Mouse (Mus musculus) CD4-positive naive resting alpha-beta T cell, adult 76 days (primary cell): ENCODE measurements around the gene Tcp11. TPM values are rescaled to one million over a fixed set of nuclear protein-coding genes. Genes with fewer than 3 reads are reported as not detected.

Source experiments
- total RNA-seq: library from RNA; stranded (reverse); gene quantifications from one replicate; pipeline ENCODE4 v1.2.4, GENCODE M21; 2023

Tcp11 gene
- 2.3 TPM for total RNA-seq

DNA sequence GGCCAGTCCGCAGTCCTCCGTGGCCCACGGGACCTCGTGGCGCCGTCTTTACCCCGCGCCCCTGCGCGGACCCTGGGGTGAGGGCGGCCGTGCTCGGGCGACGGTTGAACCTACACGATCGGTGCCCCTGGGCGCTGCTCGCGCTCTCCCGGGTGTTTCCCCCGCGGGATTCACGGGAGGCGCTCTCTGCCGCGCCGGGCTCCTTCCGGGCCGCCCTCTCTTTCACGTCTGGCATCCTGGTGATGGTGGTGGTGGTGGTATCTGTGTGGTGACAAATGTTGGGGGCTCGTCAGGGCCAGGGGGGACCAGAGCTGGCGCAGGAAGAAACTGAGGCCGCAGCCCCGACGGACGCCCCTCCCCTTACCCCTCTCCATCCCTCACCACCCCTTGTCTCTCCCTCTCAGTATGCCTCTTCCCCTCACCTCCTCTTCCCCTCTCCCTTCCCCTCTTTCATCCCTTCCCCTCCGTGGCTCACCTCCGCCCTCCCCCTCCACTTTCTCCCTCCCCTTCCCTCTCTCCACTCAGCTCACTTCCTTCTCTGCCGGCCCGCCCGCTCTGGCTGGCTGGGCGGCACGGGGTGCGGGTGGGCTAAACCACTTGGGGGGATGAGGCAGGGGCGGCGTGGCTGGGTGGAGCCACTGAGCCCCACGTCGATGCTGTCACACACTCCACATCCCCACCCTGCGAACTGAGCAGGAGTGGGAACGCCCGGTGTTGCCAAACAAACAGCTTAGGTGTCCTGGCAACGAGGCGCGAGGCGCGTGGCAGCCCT lies at the start of gene Tcp11:
Gene Tcp11 (minus strand): TSS at position 595 of the 772 bp plus-strand sequence.

Other genes starting within 250 kb of the Tcp11 start
- gene Snrpc, start 242.5 kb downstream of the Tcp11 start, total RNA-seq, result 68.9 TPM
- gene Uhrf1bp1, start 224.2 kb downstream of the Tcp11 start, total RNA-seq, result 4.4 TPM
- gene Anks1, start 171.3 kb downstream of the Tcp11 start, total RNA-seq, result 50.7 TPM
- 29.7 TPM for gene Taf11, start 170.8 kb downstream of the Tcp11 start, total RNA-seq
- gene Scube3, start 61.5 kb upstream of the Tcp11 start, total RNA-seq, result not detected
- 12.6 TPM for gene Zfp523, start 96.5 kb upstream of the Tcp11 start, total RNA-seq
- gene Def6, start 127.1 kb upstream of the Tcp11 start, total RNA-seq, result 150 TPM
- 29.0 TPM for gene Ppard, start 152.1 kb upstream of the Tcp11 start, total RNA-seq
- 28.3 TPM for gene Fance, start 232.9 kb upstream of the Tcp11 start, total RNA-seq
- gene Rpl10a, start 247.8 kb upstream of the Tcp11 start, total RNA-seq, result 1,978 TPM